Mouse (Mus musculus): Measurements from ENCODE around the gene Depp1. TPM values are rescaled to one million over a fixed set of nuclear protein-coding genes. Genes with fewer than 3 reads are reported as not detected.
A peak's percentile ranks its signal among the peaks of the same experiment; 100 is the strongest.

Depp1 gene
- total and polyA plus RNA-seq, 2 experiments, result 125 to 244 TPM

GRCm38 (mm10) chr6:116628095-116628494, 22.3 kb upstream of the Depp1 start:
- Histone ChIP-seq H3K27me3 (ENCODE audit: control insufficient read depth, insufficient read depth, low read length) (no peaks in the 10 kb centered on the region), H3K79me2 (ENCODE audit: control insufficient read depth, insufficient read depth, low read length) (peaks cover 2% of the 10 kb centered on the region; the same call in 1 of the 2 replicates), H3K36me3 (ENCODE audit: control insufficient read depth, insufficient read depth, low read length) (no peaks in the 10 kb centered on the region), H3K4me3 (ENCODE audit: insufficient read depth, low read depth, low read length) (peak overlapping the region; percentile 95), H3K4me1 (ENCODE audit: control insufficient read depth, insufficient read depth, low read length) (peaks cover 2% of the 10 kb centered on the region; the same call in 1 of the 2 replicates), H3K27ac (replicated peaks; ENCODE audit: insufficient read depth, low read depth, low read length) (no peak overlapping the region), H3K9ac (ENCODE audit: low read depth, low read length) (peak overlapping the region; percentile 83)
- TF ChIP-seq CTCF (IDR thresholded peaks at IDR 0.05; ENCODE audit: low read depth, low read length), result no peak
- TF ChIP-seq POLR2A (IDR thresholded peaks at IDR 0.05; ENCODE audit: extremely low read depth, insufficient read depth, low read length), result no peak
- peak; percentile 25 for DNase-seq (ENCODE audit: extremely low read depth, low read depth, low spot score)
- WGBS, result 10% methylated on average over 9 of the region's 9 CpGs

- Histone ChIP-seq H3K36me3 (ENCODE audit: control insufficient read depth, insufficient read depth, low read length) (no peaks in the 10 kb centered on the region), H3K27me3 (ENCODE audit: control insufficient read depth, insufficient read depth, low read length) (no peaks in the 10 kb centered on the region), H3K4me3 (ENCODE audit: insufficient read depth, low read depth, low read length) (peak within 1 kb of the TSS; percentile 95), H3K4me1 (ENCODE audit: control insufficient read depth, insufficient read depth, low read length) (peaks cover 2% of the 10 kb centered on the region; the same call in 1 of the 2 replicates), H3K9ac (ENCODE audit: low read depth, low read length) (peak within 1 kb of the TSS; percentile 83), H3K79me2 (ENCODE audit: control insufficient read depth, insufficient read depth, low read length) (peaks cover 2% of the 10 kb centered on the region; the same call in 1 of the 2 replicates), H3K27ac (replicated peaks; ENCODE audit: insufficient read depth, low read depth, low read length) (peak within 1 kb of the TSS; percentile 1; the same call in 1 of the 2 replicates)
- TF ChIP-seq CTCF (IDR thresholded peaks at IDR 0.05; ENCODE audit: low read depth, low read length), result 0 out of 2 replicates have a peak, but pooled peaks have one; percentile 5
- 0 out of 2 replicates have a peak, but pooled peaks have one; percentile 28 for TF ChIP-seq POLR2A (IDR thresholded peaks at IDR 0.05; ENCODE audit: extremely low read depth, insufficient read depth, low read length)
- DNase-seq (ENCODE audit: extremely low read depth, low read depth, low spot score), result peak; percentile 39
- under 1% methylated on average over 56 of the region's 56 CpGs for WGBS
These were observed 21.8 kb upstream of the Depp1 start, which contains the start of gene Zfp422 for GRCm38 (mm10) chr6:116628539-116629171. Zfp422 (minus strand) TSS chr6:116628999.

DNA sequence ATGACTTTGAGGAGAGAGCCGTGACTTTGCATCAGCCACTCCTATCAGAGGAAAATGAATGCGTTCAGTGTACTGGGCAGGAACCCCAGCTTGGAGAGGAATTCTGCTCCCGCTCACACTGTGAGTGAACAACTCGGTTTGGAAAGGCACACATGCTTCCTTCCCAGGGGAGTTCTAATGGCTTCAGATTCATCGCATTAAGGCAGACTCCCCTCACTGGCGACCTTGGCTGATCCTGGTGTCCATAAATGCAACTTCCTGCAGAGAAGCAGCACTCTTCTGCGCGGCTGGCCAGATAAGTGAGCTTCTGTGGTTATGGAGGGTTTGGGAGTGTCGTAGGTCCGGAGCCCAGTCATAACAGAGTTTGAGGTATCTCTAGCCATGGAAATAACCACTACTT, 20.6 kb upstream of the Depp1 start:
- no peaks in the 10 kb centered on the region for H3K36me3 ChIP-seq (ENCODE audit: control insufficient read depth, insufficient read depth, low read length)
- DNase-seq (ENCODE audit: extremely low read depth, low read depth, low spot score), result no peak
- H3K27me3 ChIP-seq (ENCODE audit: control insufficient read depth, insufficient read depth, low read length), result no peaks in the 10 kb centered on the region
- H3K4me1 ChIP-seq (ENCODE audit: control insufficient read depth, insufficient read depth, low read length), result peaks cover 2% of the 10 kb centered on the region; the same call in 1 of the 2 replicates
- H3K79me2 ChIP-seq (ENCODE audit: control insufficient read depth, insufficient read depth, low read length), result peaks cover 2% of the 10 kb centered on the region; the same call in 1 of the 2 replicates
- no peak overlapping the region for H3K9ac ChIP-seq (ENCODE audit: low read depth, low read length)
- TF ChIP-seq POLR2A (IDR thresholded peaks at IDR 0.05; ENCODE audit: extremely low read depth, insufficient read depth, low read length) (no peak), CTCF (IDR thresholded peaks at IDR 0.05; ENCODE audit: low read depth, low read length) (no peak)
- no peak overlapping the region for H3K27ac ChIP-seq (replicated peaks; ENCODE audit: insufficient read depth, low read depth, low read length)
- WGBS, result 93% methylated on average over 10 of the region's 10 CpGs
- H3K4me3 ChIP-seq (ENCODE audit: insufficient read depth, low read depth, low read length), result no peak overlapping the region

- TF ChIP-seq POLR2A (IDR thresholded peaks at IDR 0.05; ENCODE audit: extremely low read depth, insufficient read depth, low read length), result no peak
- peak; percentile 81 for TF ChIP-seq CTCF (IDR thresholded peaks at IDR 0.05; ENCODE audit: low read depth, low read length)
- 9% methylated on average over 1 of the region's 1 CpGs for WGBS
These were observed 18.3 kb upstream of the Depp1 start for GRCm38 (mm10) chr6:116632129-116632528.

DNA sequence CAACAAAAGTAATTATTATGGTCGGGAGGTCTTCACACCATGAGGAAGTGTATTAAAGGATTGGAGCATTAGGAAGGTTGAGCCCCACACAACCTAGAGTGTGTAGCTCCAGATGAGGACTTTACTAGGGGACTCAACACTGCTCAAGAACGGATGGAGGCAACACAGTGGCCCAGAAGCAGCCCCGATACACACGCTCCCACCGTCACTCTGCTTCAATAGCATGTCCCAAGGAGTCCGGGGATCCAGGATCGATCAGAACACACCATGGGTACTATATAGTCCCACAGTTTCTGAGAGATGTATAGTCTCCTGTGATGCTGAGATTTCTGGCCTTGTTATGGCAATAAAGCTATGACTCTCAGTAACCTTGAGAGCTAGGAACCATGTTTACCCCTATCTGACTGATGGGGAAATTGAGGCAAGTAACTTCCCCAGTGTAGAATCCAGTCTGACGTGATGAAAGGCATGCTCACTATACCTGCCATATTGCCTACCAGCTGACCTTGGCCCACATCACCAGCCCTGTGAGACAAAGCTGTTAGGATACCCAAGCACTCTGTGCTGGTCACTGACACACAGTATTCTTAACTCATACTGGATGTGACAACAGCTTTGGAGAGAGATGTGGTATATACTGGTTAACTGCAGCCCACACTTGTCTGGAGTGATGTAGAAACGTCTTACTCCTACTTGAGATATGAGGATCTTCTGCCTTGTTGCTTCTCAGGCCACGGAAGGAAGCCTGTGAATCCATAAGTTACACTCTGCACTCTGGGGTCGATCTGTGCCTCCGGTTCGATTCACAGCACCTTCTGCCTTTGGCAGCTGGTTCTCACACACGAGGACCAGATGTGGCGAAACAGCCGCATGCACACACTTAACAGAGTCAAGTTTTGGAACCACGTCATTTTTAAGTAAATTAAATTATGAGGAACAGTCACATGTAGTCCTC, 16.4 kb upstream of the Depp1 start:
- H3K27ac ChIP-seq (replicated peaks; ENCODE audit: insufficient read depth, low read depth, low read length), result peak overlapping the region; percentile 90
- 89% methylated on average over 17 of the region's 17 CpGs for WGBS

More at GRCm38 (mm10) chr6:116632129-116632528, 18.3 kb upstream of the Depp1 start:
- Histone ChIP-seq H3K9ac (ENCODE audit: low read depth, low read length) (no peak overlapping the region), H3K27me3 (ENCODE audit: control insufficient read depth, insufficient read depth, low read length) (no peaks in the 10 kb centered on the region), H3K79me2 (ENCODE audit: control insufficient read depth, insufficient read depth, low read length) (peaks cover 2% of the 10 kb centered on the region; the same call in 1 of the 2 replicates), H3K27ac (replicated peaks; ENCODE audit: insufficient read depth, low read depth, low read length) (no peak overlapping the region), H3K36me3 (ENCODE audit: control insufficient read depth, insufficient read depth, low read length) (no peaks in the 10 kb centered on the region), H3K4me1 (ENCODE audit: control insufficient read depth, insufficient read depth, low read length) (peaks cover 19% of the 10 kb centered on the region), H3K4me3 (ENCODE audit: insufficient read depth, low read depth, low read length) (no peak overlapping the region)
- DNase-seq (ENCODE audit: extremely low read depth, low read depth, low spot score), result peak; percentile 85

More for the DNA sequence above, 16.4 kb upstream of the Depp1 start:
- Histone ChIP-seq H3K27me3 (ENCODE audit: control insufficient read depth, insufficient read depth, low read length) (no peaks in the 10 kb centered on the region), H3K4me1 (ENCODE audit: control insufficient read depth, insufficient read depth, low read length) (peaks cover 28% of the 10 kb centered on the region), H3K79me2 (ENCODE audit: control insufficient read depth, insufficient read depth, low read length) (no peaks in the 10 kb centered on the region), H3K36me3 (ENCODE audit: control insufficient read depth, insufficient read depth, low read length) (no peaks in the 10 kb centered on the region), H3K4me3 (ENCODE audit: insufficient read depth, low read depth, low read length) (no peak overlapping the region), H3K9ac (ENCODE audit: low read depth, low read length) (no peak overlapping the region)
- no peak for DNase-seq (ENCODE audit: extremely low read depth, low read depth, low spot score)
- TF ChIP-seq POLR2A (IDR thresholded peaks at IDR 0.05; ENCODE audit: extremely low read depth, insufficient read depth, low read length) (no peak), CTCF (IDR thresholded peaks at IDR 0.05; ENCODE audit: low read depth, low read length) (no peak)

Measured in liver, adult 2 months (tissue).